Mouse (Mus musculus): Measurements from ENCODE around the gene Slc5a4a. TPM values are rescaled to one million over a fixed set of nuclear protein-coding genes. Genes with fewer than 3 reads are reported as not detected.

Slc5a4a gene
- polyA plus RNA-seq, 1 experiment from 2014 or later = not detected

- no peaks in the 10 kb centered on the region for H3K27me3 ChIP-seq (ENCODE audit: control insufficient read depth, insufficient read depth, low read length)
- no peaks in the 10 kb centered on the region for H3K9me3 ChIP-seq (ENCODE audit: control insufficient read depth, low read length)
- under 1% methylated on average over 47 of the region's 47 CpGs for WGBS
- H3K27ac ChIP-seq (ENCODE audit: low read depth, low read length) = peak within 1 kb of the TSS; percentile 83
- H3K4me2 ChIP-seq (ENCODE audit: low read depth) = peak within 1 kb of the TSS; percentile 78
- peak within 1 kb of the TSS; percentile 59 for H3K9ac ChIP-seq (ENCODE audit: low read length)
- peak; percentile 95 for ATAC-seq (ENCODE audit: insufficient read depth, low FRiP score, low TSS enrichment)
- H3K4me1 ChIP-seq (ENCODE audit: control insufficient read depth, insufficient read depth, low read length) = no peaks in the 10 kb centered on the region
- no peaks in the 10 kb centered on the region for H3K36me3 ChIP-seq (ENCODE audit: control insufficient read depth, insufficient read depth, low read length)
- DNase-seq (ENCODE audit: low spot score) = peak; percentile 96
- peak within 1 kb of the TSS; percentile 67 for H3K4me3 ChIP-seq (ENCODE audit: low read depth, low read length)
Observed at GRCm38 (mm10) chr10:76237341-76238225, 90.3 kb downstream of the Slc5a4a start, which contains the start of gene Prmt2. Gene Prmt2 (minus strand): TSS chr10:76237865.

MicroRNAs within 50 kb of the gene (microRNA counts, 519-probe panel; counts per million panel counts)
- microRNA mmu-miR-678 = 171 counts per million, percentile 57 among the panel's probes with 10 or more counts

Small RNA genes within 50 kb of the gene (microRNA-seq; reads per million reads assigned to microRNA genes)
- gene Mir678 = not detected

Other genes with a start within 250 kb of the Slc5a4a start
- gene Smarcb1, start 225.8 kb upstream of the Slc5a4a start, polyA plus RNA-seq (2014; fragmentation: Nextera tagmentation; extraction: Ambion mirVana) = 288 and 294 TPM in 2 replicates
- 9.9 and 11.7 TPM in 2 replicates for gene Chchd10, start 214.3 kb upstream of the Slc5a4a start, polyA plus RNA-seq (2014; fragmentation: Nextera tagmentation; extraction: Ambion mirVana)
- 41.2 and 46.1 TPM in 2 replicates for gene Mmp11, start 211.0 kb upstream of the Slc5a4a start, polyA plus RNA-seq (2014; fragmentation: Nextera tagmentation; extraction: Ambion mirVana)
- 0.97 and 1.9 TPM in 2 replicates for gene Gm867, start 206.8 kb upstream of the Slc5a4a start, polyA plus RNA-seq (2014; fragmentation: Nextera tagmentation; extraction: Ambion mirVana)
- 0.53 TPM in 1 of 2 replicates, not detected in the other for gene Vpreb3, start 204.4 kb upstream of the Slc5a4a start, polyA plus RNA-seq (2014; fragmentation: Nextera tagmentation; extraction: Ambion mirVana)
- gene Gm5134, start 192.9 kb upstream of the Slc5a4a start, polyA plus RNA-seq (2014; fragmentation: Nextera tagmentation; extraction: Ambion mirVana) = 0.19 TPM in 1 of 2 replicates, not detected in the other
- gene Zfp280b, start 114.8 kb upstream of the Slc5a4a start, polyA plus RNA-seq (2014; fragmentation: Nextera tagmentation; extraction: Ambion mirVana) = 28.8 and 29.2 TPM in 2 replicates
- not detected in 2 replicates for gene Slc5a4b, start 36.5 kb upstream of the Slc5a4a start, polyA plus RNA-seq (2014; fragmentation: Nextera tagmentation; extraction: Ambion mirVana)
- gene Prmt2, start 90.4 kb downstream of the Slc5a4a start, polyA plus RNA-seq (2014; fragmentation: Nextera tagmentation; extraction: Ambion mirVana) = 106 and 116 TPM in 2 replicates
- gene S100b, start 106.4 kb downstream of the Slc5a4a start, polyA plus RNA-seq (2014; fragmentation: Nextera tagmentation; extraction: Ambion mirVana) = 0.22 and 0.36 TPM in 2 replicates
- gene Dip2a, start 197.8 kb downstream of the Slc5a4a start, polyA plus RNA-seq (2014; fragmentation: Nextera tagmentation; extraction: Ambion mirVana) = 4.3 and 4.7 TPM in 2 replicates